Mouse (Mus musculus): ENCODE results near the gene Crebbp.

GRCm38 (mm10) chr16:4212963-4213798 lies 616 bp downstream of the Crebbp start:
- TF ChIP-seq POLR2A (IDR thresholded peaks at IDR 0.05; ENCODE audit: control insufficient read depth, extremely low read depth, insufficient read depth, low read length, poor library complexity) (no peak), CTCF (IDR thresholded peaks at IDR 0.05; ENCODE audit: borderline replicate concordance, control insufficient read depth, extremely low read depth, insufficient read depth, low read length, poor library complexity) (no peak)

Measured in thymus, adult 2 months (tissue).